In genomic region chr5:121340965-121341473, GRCm38 (mm10) we compare ENCODE assay signal across 11 mouse cellular contexts. TPM values are rescaled to one million over a fixed set of nuclear protein-coding genes. Genes with fewer than 3 reads are reported as not detected.
A peak's percentile ranks its signal among the peaks of the same experiment; 100 is the strongest.
DNase-seq lines count a peak whose midpoint lies in the region; ATAC-seq and TF ChIP-seq lines count a peak whose summit lies in the region.
"Had no signal": no experiment of that assay in that cellular context is flagged by ENCODE, and none has a peak within 500 bp of the region (broad histone marks: within the 10 kb centered on the region; RNA-seq: fewer than 3 reads in every experiment).

No protein-coding gene starts in this region.

- H3K36me3 ChIP-seq in kidney, embryonic 14.5 days (ENCODE audit: control insufficient read depth, insufficient read depth, low read length) = peaks cover 83% of the 10 kb centered on the region
- peaks cover 88% of the 10 kb centered on the region for H3K36me3 ChIP-seq in limb, embryonic 14.5 days (ENCODE audit: control insufficient read depth, insufficient read depth, low read length)

- H3K9me3 ChIP-seq in kidney, embryonic 14.5 days (ENCODE audit: control insufficient read depth, low read length) = no peaks in the 10 kb centered on the region
- H3K9me3 ChIP-seq in limb, embryonic 14.5 days (ENCODE audit: control insufficient read depth, low read length) = no peaks in the 10 kb centered on the region
- H3K9me3 ChIP-seq: hindbrain, embryonic 15.5 days; midbrain, embryonic 13.5 days had no signal

- peak; percentile 72 for ATAC-seq in kidney, embryonic 14.5 days (ENCODE audit: low FRiP score, low TSS enrichment)
- ATAC-seq in limb, embryonic 14.5 days (ENCODE audit: low FRiP score, low read depth) = no peak
- ATAC-seq: forebrain, embryonic 14.5 days; midbrain, embryonic 13.5 days had no signal

- no peak for DNase-seq in kidney, adult 8-10 months
- peak; percentile 76 for DNase-seq in CD4-positive, CD25-positive, alpha-beta regulatory T cell, adult 2 months (ENCODE audit: low read depth, low spot score)
- peak; percentile 22 for DNase-seq in embryo, embryonic 11.5 days (ENCODE audit: low read depth, low spot score)
- DNase-seq in limb, embryonic 14.5 days (ENCODE audit: low spot score) = peak; percentile 20
- no peak for DNase-seq in spleen, postnatal 4 days (ENCODE audit: low spot score in 2 of 2)
- no peak for DNase-seq in right cerebral cortex, postnatal 4 days
- no peak for DNase-seq in heart, adult 18-20 months

- no peak for TF ChIP-seq POLR2A in limb, embryonic 14.5 days (IDR thresholded peaks at IDR 0.05; ENCODE audit: borderline replicate concordance, extremely low read depth, insufficient read depth, insufficient read length)

- no peaks in the 10 kb centered on the region for H3K27me3 ChIP-seq in kidney, embryonic 14.5 days (ENCODE audit: control insufficient read depth, insufficient read depth, low read length)
- H3K27me3 ChIP-seq in limb, embryonic 14.5 days (ENCODE audit: control insufficient read depth, insufficient read depth, low read length) = no peaks in the 10 kb centered on the region
- H3K27me3 ChIP-seq: hindbrain, embryonic 15.5 days; midbrain, embryonic 13.5 days had no signal

- H3K27ac ChIP-seq in kidney, embryonic 14.5 days (ENCODE audit: low read depth, low read length) = 0 out of 2 replicates have a peak overlapping the region, but pooled peaks have one; percentile 38
- no peak overlapping the region for H3K27ac ChIP-seq in limb, embryonic 14.5 days (replicated peaks; ENCODE audit: low read depth, low read length)
- H3K27ac ChIP-seq: hindbrain, embryonic 15.5 days; midbrain, embryonic 13.5 days had no signal

- no peak overlapping the region for H3K4me2 ChIP-seq in kidney, embryonic 14.5 days (replicated peaks; ENCODE audit: low read depth, low read length)
- no peak overlapping the region for H3K4me2 ChIP-seq in limb, embryonic 14.5 days (replicated peaks; ENCODE audit: low read depth, low read length, severe bottlenecking)
- H3K4me2 ChIP-seq: hindbrain, embryonic 15.5 days; midbrain, embryonic 13.5 days had no signal

- no peak overlapping the region for H3K4me3 ChIP-seq in kidney, embryonic 14.5 days (ENCODE audit: low read length)
- H3K4me3 ChIP-seq in limb, embryonic 14.5 days (replicated peaks; ENCODE audit: low read length) = no peak overlapping the region
- H3K4me3 ChIP-seq: hindbrain, embryonic 15.5 days; midbrain, embryonic 13.5 days had no signal

- H3K9ac ChIP-seq in kidney, embryonic 14.5 days (ENCODE audit: low read depth, low read length) = no peak overlapping the region
- H3K9ac ChIP-seq in limb, embryonic 14.5 days (ENCODE audit: low read depth, low read length, severe bottlenecking) = no peak overlapping the region
- H3K9ac ChIP-seq: hindbrain, embryonic 15.5 days; midbrain, embryonic 13.5 days had no signal

- WGBS in kidney, embryonic 14.5 days = 9% methylated on average over 7 of the region's 7 CpGs
- WGBS in limb, embryonic 14.5 days = 14% methylated on average over 7 of the region's 7 CpGs

- H3K4me1 ChIP-seq in kidney, embryonic 14.5 days (ENCODE audit: control insufficient read depth, insufficient read depth, low read length) = 0 out of 2 replicates have a peak, but pooled peaks cover 8% of the 10 kb centered on the region
- no peaks in the 10 kb centered on the region for H3K4me1 ChIP-seq in limb, embryonic 14.5 days (ENCODE audit: control insufficient read depth, insufficient read depth, low read length)
- H3K4me1 ChIP-seq: hindbrain, embryonic 15.5 days; midbrain, embryonic 13.5 days had no signal

RNA-seq across cellular contexts. Expression of gene Trafd1, which starts 44.4 kb away (rescaled TPM):
- 31.6 and 50.1 TPM in 2 replicates for polyA plus RNA-seq in kidney, embryonic 14.5 days (2014; fragmentation: Nextera tagmentation; extraction: Ambion mirVana)
- polyA plus RNA-seq in limb, embryonic 14.5 days (2012; rRNA removed) = 102 and 109 TPM in 2 replicates
- polyA plus RNA-seq in limb, embryonic 14.5 days (2014; fragmentation: Nextera tagmentation; extraction: Ambion mirVana) = 70.2 and 74.7 TPM in 2 replicates
- 10 to 100 TPM; 61.2 to 68.8 TPM for total RNA-seq in heart, adult 18-20 months (2021)

RNA-seq across cellular contexts. Expression of gene Naa25, which starts 56.7 kb away (rescaled TPM):
- polyA plus RNA-seq in kidney, embryonic 14.5 days (2014; fragmentation: Nextera tagmentation; extraction: Ambion mirVana) = 32.8 and 49.7 TPM in 2 replicates
- polyA plus RNA-seq in limb, embryonic 14.5 days (2012; rRNA removed) = 20.2 and 20.9 TPM in 2 replicates
- 39.8 and 41.2 TPM in 2 replicates for polyA plus RNA-seq in limb, embryonic 14.5 days (2014; fragmentation: Nextera tagmentation; extraction: Ambion mirVana)
- 10 to 100 TPM; 22.4 to 23.1 TPM for total RNA-seq in heart, adult 18-20 months (2021)

Comparison
In these comparisons a context has a peak if more than half of its experiments do, and no peak if none do; other contexts are left out.
1. DNase-seq: peak in CD4-positive, CD25-positive, alpha-beta regulatory T cell, adult 2 months (single experiment), embryo, embryonic 11.5 days (single experiment) and limb, embryonic 14.5 days (single experiment); none in kidney, adult 8-10 months (0 of 2), spleen, postnatal 4 days (0 of 2), right cerebral cortex, postnatal 4 days (single experiment) and heart, adult 18-20 months (0 of 2).